Mouse (Mus musculus): ENCODE data around the gene Gm14326.
"Not testable (repeated sequence)": the region's sequence is repeated elsewhere in the genome, so short reads cannot be mapped to it uniquely, and the experiment has no call there.

The Gm14326 gene

DNA sequence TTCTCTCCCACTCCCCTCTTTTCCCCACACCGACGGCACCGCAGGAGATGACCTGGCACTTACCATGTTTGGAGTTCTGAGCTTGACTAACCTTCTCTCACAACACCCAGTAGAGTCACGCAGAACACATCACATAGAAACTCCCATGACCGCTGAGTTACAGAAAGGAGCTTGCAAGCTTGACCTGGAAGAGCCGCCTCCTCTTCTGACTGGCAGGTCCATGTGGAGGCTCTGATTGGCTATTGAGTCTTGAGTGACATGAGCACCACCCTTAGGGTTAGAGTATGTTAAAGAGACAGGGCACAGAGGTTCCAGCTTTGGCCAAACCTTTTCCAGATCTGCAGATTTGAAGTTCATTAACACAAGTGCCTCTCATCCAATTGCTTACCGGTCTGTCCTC is at the start of gene Gm14326:
Gene Gm14326, minus strand, starts transcription at position 153 of the 400 bp plus-strand sequence.
- peak; percentile 2 for DNase-seq (ENCODE audit: low read depth, low spot score)

- not testable (repeated sequence) for DNase-seq (ENCODE audit: low read depth, low spot score)
These were observed 17.7 kb upstream of the Gm14326 start for GRCm38 (mm10) chr2:177974814-177975213.

GRCm38 (mm10) chr2:177956734-177957133 is 363 bp downstream of the Gm14326 start:
- DNase-seq (ENCODE audit: low read depth, low spot score): not testable (repeated sequence)

DNA sequence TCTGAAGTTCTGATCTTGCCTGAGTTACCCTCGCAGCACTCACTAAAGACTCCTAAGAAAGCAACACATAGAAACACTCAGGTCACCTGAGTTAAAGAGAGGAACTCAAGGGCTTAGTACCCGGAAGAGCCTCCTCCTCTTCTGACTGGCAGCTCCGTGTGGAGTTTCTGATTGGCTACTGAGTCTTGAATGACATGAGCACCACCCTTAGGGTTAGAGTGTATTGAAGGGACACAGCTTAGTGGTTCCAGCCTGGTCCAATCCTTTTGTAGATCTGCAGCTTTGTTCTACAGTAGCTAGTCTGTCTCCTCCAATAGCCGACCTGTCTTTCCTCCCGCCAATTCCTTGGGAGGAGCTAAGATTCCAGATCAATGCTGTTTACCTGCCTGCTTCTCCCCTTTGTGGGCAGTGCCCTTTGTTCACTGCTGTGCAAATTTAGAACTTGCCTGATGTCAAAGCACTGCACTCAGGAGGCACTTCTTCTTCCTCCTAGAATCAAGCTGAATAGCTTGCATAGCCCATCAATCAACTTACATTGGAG is 31.5 kb downstream of the Gm14326 start, which contains the start of gene Zfp972:
Gene Zfp972, minus strand, starts transcription at position 51 of the 541 bp plus-strand sequence.
- DNase-seq (ENCODE audit: low read depth, low spot score): not testable (repeated sequence)

- DNase-seq (ENCODE audit: low read depth, low spot score): not testable (repeated sequence)
These were observed 53.8 kb downstream of the Gm14326 start for GRCm38 (mm10) chr2:177903276-177903675.

GRCm38 (mm10) chr2:177898171-177898570 is 58.9 kb downstream of the Gm14326 start:
- not testable (repeated sequence) for DNase-seq (ENCODE audit: low read depth, low spot score)

DNA sequence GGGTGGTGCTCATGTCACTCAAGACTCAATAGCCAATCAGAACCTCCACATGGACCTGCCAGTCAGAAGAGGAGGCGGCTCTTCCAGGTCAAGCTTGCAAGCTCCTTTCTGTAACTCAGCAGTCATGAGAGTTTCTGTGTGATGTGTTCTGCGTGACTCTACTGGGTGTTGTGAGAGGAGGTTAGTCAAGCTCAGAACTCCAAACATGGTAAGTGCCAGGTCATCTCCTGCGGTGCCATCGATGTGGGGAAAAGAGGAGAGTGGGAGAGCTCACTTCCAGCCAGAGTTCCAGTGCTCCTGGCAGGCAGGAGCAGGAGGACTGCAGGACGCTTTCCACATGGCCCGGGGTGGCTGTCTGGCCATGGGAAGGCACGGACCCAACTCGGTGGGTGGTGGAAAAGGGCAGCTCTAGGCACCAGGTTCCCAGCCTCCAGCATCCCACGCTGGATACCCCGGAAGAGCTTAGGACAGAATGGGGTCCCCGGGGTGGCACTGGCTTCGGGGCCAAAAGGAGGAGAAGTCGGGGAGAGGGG is 60.0 kb downstream of the Gm14326 start, which contains the start of gene Gm14327:
Gene Gm14327, plus strand, starts transcription at position 51 of the 533 bp plus-strand sequence.
- DNase-seq (ENCODE audit: low read depth, low spot score): not testable (repeated sequence)

DNA sequence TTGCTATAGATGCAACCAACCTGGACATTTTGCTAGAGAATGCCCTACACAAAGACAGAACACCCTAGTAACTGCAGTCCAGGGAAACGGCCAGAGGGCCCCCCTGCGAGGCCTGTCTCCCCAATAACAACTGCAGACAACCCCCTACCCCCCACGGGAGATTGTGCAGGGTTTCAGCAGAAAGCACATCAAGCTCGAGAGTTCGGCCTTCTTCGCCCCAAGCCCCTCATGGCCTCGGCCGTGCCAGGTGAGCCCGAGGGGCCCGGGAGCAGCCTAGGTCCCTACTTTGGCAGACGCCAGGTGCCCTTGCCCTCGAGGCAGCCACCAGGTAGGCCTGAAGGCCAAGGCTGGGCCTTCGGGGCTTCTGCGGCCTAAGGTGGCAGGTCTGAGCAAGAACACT is 69.4 kb downstream of the Gm14326 start:
- not testable (repeated sequence) for DNase-seq (ENCODE audit: low read depth, low spot score)

Measured in retina, adult 2 months (tissue).